Mouse (Mus musculus): ENCODE measurements around the gene Myl4. TPM values are rescaled to one million over a fixed set of nuclear protein-coding genes. Genes with fewer than 3 reads are reported as not detected.

Gene Myl4
- total and polyA plus RNA-seq, 3 experiments = 484 to 1,288 (median 619) TPM

- Histone ChIP-seq H3K79me2 (replicated peaks; ENCODE audit: control insufficient read depth, insufficient read depth, low read length) (no peaks in the 10 kb centered on the region), H3K4me3 (no peak overlapping the region), H3K36me3 (ENCODE audit: control insufficient read depth, insufficient read depth, low read length) (no peaks in the 10 kb centered on the region), H3K27me3 (ENCODE audit: control insufficient read depth, insufficient read depth, low read length) (no peaks in the 10 kb centered on the region), H3K27ac (no peak overlapping the region), H3K4me1 (ENCODE audit: control insufficient read depth, insufficient read depth, low read length) (no peaks in the 10 kb centered on the region), H3K9ac (ENCODE audit: low read depth, low read length) (no peak overlapping the region)
- intact Hi-C loops (cut with DNase I) = no loop called here
- no peak for DNase-seq
- WGBS = 75% methylated on average over 4 of the region's 4 CpGs
- TF ChIP-seq CTCF (IDR thresholded peaks at IDR 0.05) = no peak
- TF ChIP-seq EP300 (IDR thresholded peaks at IDR 0.05; ENCODE audit: insufficient read depth, low read depth, low read length) = no peak
- TF ChIP-seq POLR2A (IDR thresholded peaks at IDR 0.05; ENCODE audit: insufficient read depth, low read depth, low read length) = no peak
These were observed 50.2 kb downstream of the Myl4 start for GRCm38 (mm10) chr11:104600675-104601074.

DNA sequence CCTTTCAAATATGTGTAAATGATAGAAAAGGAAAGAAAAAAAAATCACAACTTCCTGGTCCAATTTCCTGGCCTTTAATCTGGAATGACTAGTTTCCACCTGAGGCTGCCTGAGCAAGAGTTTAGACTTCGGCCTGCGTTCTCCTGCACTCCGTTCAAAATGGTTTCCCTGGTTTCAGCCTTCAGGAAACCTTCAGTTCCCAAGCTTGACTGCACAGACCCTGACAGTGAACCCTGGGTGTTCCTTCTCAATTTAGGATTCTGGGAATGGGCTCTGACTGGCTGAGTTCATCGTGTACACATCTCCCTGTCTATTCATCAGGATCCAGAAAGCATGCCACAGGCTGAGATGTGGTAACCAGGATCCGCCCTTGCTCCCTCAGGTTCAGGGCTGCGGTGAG lies 53.7 kb downstream of the Myl4 start:
- intact Hi-C loops (cut with DNase I) = no loop called here
- no peak for DNase-seq
- H3K4me3 ChIP-seq = no peak overlapping the region
- no peak overlapping the region for H3K9ac ChIP-seq (ENCODE audit: low read depth, low read length)
- no peaks in the 10 kb centered on the region for H3K36me3 ChIP-seq (ENCODE audit: control insufficient read depth, insufficient read depth, low read length)
- H3K27ac ChIP-seq = no peak overlapping the region
- H3K4me1 ChIP-seq (ENCODE audit: control insufficient read depth, insufficient read depth, low read length) = no peaks in the 10 kb centered on the region
- no peaks in the 10 kb centered on the region for H3K79me2 ChIP-seq (replicated peaks; ENCODE audit: control insufficient read depth, insufficient read depth, low read length)
- no peak for TF ChIP-seq CTCF (IDR thresholded peaks at IDR 0.05)
- no peak for TF ChIP-seq EP300 (IDR thresholded peaks at IDR 0.05; ENCODE audit: insufficient read depth, low read depth, low read length)
- no peaks in the 10 kb centered on the region; the same call in 1 of the 2 replicates for H3K27me3 ChIP-seq (ENCODE audit: control insufficient read depth, insufficient read depth, low read length)
- 63% methylated on average over 6 of the region's 6 CpGs for WGBS

DNA sequence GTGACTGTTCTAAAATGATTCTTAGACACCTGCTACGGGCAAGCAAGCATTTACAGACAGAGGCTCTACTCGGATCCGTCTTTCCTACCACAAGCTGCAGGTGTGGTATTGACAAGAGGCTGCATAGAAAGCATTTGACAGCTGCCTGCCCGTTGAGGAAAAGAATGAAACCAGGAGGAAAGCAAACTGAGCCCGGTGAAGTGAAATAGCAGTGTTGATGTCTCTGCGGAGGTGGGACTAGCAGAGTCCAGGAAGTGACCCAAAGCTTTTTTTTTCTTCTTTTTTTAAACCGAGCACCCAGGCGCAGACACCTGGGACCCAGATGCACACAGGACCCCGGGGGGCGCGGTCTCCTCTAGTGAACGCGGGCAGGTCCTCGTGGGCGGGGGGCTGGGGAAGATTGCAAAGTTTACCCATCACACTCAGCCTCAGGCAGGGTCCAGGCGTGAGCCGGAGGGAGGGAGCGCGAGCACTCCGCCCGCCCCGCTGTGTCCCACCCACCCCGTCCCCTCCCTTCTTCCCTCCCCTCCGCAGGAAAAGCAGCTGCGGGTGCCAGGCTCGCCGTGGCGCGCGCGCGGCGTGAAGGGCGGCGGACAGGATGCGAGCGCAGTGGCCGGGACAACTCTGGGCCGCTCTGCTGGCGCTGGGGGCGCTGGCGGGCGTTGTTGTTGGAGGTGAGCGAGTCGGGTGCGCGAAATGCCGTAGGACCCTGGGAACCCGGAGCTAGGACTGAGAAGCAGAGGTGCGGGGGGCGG lies 57.2 kb downstream of the Myl4 start, which contains the start of gene Itgb3:
Gene Itgb3 (plus strand): TSS at position 510 of the 755 bp plus-strand sequence.
- 4% methylated on average over 50 of the region's 51 CpGs for WGBS
- Histone ChIP-seq H3K27ac (peak within 1 kb of the TSS; percentile 51), H3K36me3 (ENCODE audit: control insufficient read depth, insufficient read depth, low read length) (no peaks in the 10 kb centered on the region)

DNA sequence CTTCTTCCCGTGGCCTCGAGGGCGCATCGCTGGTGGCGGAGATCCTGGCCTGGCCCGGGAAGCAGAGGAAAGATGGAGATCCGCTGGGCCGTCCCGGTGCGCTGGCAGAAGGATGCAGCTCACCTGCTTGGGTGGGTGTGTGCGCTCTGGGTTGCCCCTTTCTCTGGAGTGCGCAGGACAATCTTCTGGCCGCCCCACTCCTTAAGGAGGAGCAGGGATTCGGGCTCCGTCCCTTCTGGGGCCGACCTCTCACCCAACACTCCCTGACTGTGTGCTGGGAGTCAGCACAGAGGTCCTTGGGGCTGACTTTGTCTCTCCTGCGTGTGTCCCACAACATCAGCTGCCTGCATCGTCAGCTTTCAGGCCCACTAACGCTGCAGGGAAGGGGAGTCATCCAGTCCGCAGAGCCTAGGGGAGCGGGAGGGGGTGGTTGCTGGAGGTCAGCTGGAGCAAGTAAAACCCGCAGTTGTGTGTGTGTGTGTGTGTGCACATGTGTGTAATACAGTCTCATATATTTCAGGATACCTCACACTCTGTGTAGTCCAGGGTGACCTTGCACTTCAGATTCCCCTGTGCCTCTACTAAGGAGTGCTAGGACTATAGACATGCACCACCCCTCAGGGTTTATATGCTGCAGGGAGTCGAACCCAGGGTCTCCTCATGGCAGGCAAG lies 57.9 kb downstream of the Myl4 start:
- DNase-seq = no peak
- Histone ChIP-seq H3K4me1 (ENCODE audit: control insufficient read depth, insufficient read depth, low read length) (no peaks in the 10 kb centered on the region), H3K27me3 (ENCODE audit: control insufficient read depth, insufficient read depth, low read length) (no peaks in the 10 kb centered on the region; the same call in 1 of the 2 replicates), H3K4me3 (peak overlapping the region; percentile 57), H3K27ac (peak overlapping the region; percentile 51), H3K9ac (ENCODE audit: low read depth, low read length) (peak overlapping the region; percentile 70), H3K36me3 (ENCODE audit: control insufficient read depth, insufficient read depth, low read length) (no peaks in the 10 kb centered on the region), H3K79me2 (replicated peaks; ENCODE audit: control insufficient read depth, insufficient read depth, low read length) (no peaks in the 10 kb centered on the region)
- 9% methylated on average over 23 of the region's 23 CpGs for WGBS
- intact Hi-C loops (cut with DNase I) = no loop called here
- no peak for TF ChIP-seq POLR2A (IDR thresholded peaks at IDR 0.05; ENCODE audit: insufficient read depth, low read depth, low read length)

More for the DNA sequence above, 57.2 kb downstream of the Myl4 start, which contains the start of gene Itgb3:
- TF ChIP-seq POLR2A (IDR thresholded peaks at IDR 0.05; ENCODE audit: insufficient read depth, low read depth, low read length) (no peak), CTCF (IDR thresholded peaks at IDR 0.05) (peak; percentile 64)
- Histone ChIP-seq H3K4me1 (ENCODE audit: control insufficient read depth, insufficient read depth, low read length) (no peaks in the 10 kb centered on the region), H3K27me3 (ENCODE audit: control insufficient read depth, insufficient read depth, low read length) (no peaks in the 10 kb centered on the region; the same call in 1 of the 2 replicates), H3K9ac (ENCODE audit: low read depth, low read length) (peak within 1 kb of the TSS; percentile 70), H3K4me3 (peak within 1 kb of the TSS; percentile 57), H3K79me2 (replicated peaks; ENCODE audit: control insufficient read depth, insufficient read depth, low read length) (no peaks in the 10 kb centered on the region)
- peak; percentile 84 for DNase-seq
- intact Hi-C loops (cut with DNase I) = no loop called here

DNA sequence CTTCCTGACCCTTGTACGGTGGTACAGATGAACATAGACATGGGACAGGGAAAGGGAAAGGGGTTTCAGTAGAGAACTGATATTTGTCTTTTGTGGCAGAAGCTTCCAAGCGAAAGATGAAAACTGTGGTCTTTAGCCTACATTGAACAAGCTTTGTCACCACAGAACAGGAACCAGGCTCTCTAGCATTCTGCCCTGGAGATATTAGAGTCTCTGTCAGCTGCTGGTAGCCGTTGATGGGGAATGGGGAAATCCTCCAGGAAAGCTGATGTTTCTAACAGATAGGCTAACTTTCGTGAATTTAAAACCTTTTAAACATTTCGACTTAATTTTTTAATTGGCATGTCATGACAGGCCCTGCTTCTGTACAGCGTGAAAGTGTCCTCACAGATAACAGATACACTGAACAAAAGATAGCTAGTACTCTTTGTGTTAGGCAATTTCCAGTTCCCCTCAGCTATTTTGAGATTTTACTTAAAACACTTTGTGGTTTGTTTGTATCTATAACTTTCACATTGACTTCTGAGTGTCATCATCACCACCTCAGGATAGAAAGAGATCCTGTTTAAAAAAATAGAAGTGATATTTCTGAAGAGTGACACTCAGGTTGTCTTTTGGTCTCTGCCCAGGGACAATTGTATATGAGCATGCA lies 58.7 kb downstream of the Myl4 start:
- H3K36me3 ChIP-seq (ENCODE audit: control insufficient read depth, insufficient read depth, low read length) = no peaks in the 10 kb centered on the region
- intact Hi-C loops (cut with DNase I) = no loop called here
- no peak overlapping the region for H3K27ac ChIP-seq
- H3K4me1 ChIP-seq (ENCODE audit: control insufficient read depth, insufficient read depth, low read length) = no peaks in the 10 kb centered on the region
- 69% methylated on average over 6 of the region's 6 CpGs for WGBS
- no peak for TF ChIP-seq CTCF (IDR thresholded peaks at IDR 0.05)
- no peak for TF ChIP-seq POLR2A (IDR thresholded peaks at IDR 0.05; ENCODE audit: insufficient read depth, low read depth, low read length)
- no peak for TF ChIP-seq EP300 (IDR thresholded peaks at IDR 0.05; ENCODE audit: insufficient read depth, low read depth, low read length)
- no peaks in the 10 kb centered on the region for H3K79me2 ChIP-seq (replicated peaks; ENCODE audit: control insufficient read depth, insufficient read depth, low read length)
- no peaks in the 10 kb centered on the region; the same call in 1 of the 2 replicates for H3K27me3 ChIP-seq (ENCODE audit: control insufficient read depth, insufficient read depth, low read length)
- H3K4me3 ChIP-seq = no peak overlapping the region
- H3K9ac ChIP-seq (ENCODE audit: low read depth, low read length) = no peak overlapping the region
- no peak for DNase-seq

- Histone ChIP-seq H3K79me2 (replicated peaks; ENCODE audit: control insufficient read depth, insufficient read depth, low read length) (no peaks in the 10 kb centered on the region), H3K27ac (no peak overlapping the region), H3K4me1 (ENCODE audit: control insufficient read depth, insufficient read depth, low read length) (no peaks in the 10 kb centered on the region), H3K9ac (ENCODE audit: low read depth, low read length) (no peak overlapping the region), H3K4me3 (no peak overlapping the region), H3K27me3 (ENCODE audit: control insufficient read depth, insufficient read depth, low read length) (no peaks in the 10 kb centered on the region; the same call in 1 of the 2 replicates), H3K36me3 (ENCODE audit: control insufficient read depth, insufficient read depth, low read length) (no peaks in the 10 kb centered on the region)
- TF ChIP-seq EP300 (IDR thresholded peaks at IDR 0.05; ENCODE audit: insufficient read depth, low read depth, low read length) (no peak), POLR2A (IDR thresholded peaks at IDR 0.05; ENCODE audit: insufficient read depth, low read depth, low read length) (no peak), CTCF (IDR thresholded peaks at IDR 0.05) (no peak)
- WGBS = 66% methylated on average over 4 of the region's 4 CpGs
- intact Hi-C loops (cut with DNase I) = no loop called here
- no peak for DNase-seq
These were observed 59.3 kb downstream of the Myl4 start for GRCm38 (mm10) chr11:104609733-104610132.
